Mouse (Mus musculus): Measurements from ENCODE around the gene Knop1. TPM values are rescaled to one million over a fixed set of nuclear protein-coding genes. Genes with fewer than 3 reads are reported as not detected.

The Knop1 gene
- total RNA-seq, 1 experiment from 2014 or later, result 50.3 TPM

GRCm38 (mm10) chr7:118851571-118851970, 4.5 kb downstream of the Knop1 start:
- ATAC-seq (replicated peaks in 1 of 2; ENCODE audit: insufficient read depth in 1 of 2, low FRiP score in 2 of 2, low TSS enrichment in 1 of 2, low read depth in 1 of 2, poor library complexity in 2 of 2, severe bottlenecking in 2 of 2), result no peak

DNA sequence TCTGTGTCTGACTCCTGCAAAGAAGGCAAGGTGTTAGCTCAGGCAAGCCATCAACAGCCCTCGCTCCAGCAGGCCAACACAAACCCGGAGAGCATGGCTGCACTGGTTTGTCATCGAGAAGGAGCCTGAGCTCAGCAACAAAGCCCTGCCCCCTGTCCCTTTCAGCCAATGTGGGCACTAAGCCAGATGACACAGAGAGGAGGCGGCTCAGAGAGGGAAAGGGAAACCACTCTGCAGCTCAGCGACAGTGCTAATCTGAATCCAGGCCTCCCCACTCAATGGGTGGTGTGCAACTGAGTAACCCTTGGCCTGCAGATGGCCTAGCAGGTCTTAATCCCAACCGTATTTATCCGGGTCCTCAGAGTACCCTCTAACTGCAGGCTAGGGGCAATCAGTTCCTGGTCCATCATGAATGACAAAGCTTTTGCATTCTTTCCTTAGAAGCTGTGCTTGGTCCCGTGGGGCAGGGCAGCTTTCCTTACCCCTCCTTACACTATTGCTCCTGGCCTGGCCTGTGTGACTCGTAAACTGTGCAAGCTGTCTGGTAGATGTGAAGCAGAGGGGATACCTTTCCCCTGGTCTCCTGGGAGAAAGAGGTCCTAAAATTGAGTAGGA, 5.3 kb downstream of the Knop1 start:
- no peak for ATAC-seq (replicated peaks in 1 of 2; ENCODE audit: insufficient read depth in 1 of 2, low FRiP score in 2 of 2, low TSS enrichment in 1 of 2, low read depth in 1 of 2, poor library complexity in 2 of 2, severe bottlenecking in 2 of 2)

GRCm38 (mm10) chr7:118849543-118850250, 6.4 kb downstream of the Knop1 start:
- no peak for ATAC-seq (replicated peaks in 1 of 2; ENCODE audit: insufficient read depth in 1 of 2, low FRiP score in 2 of 2, low TSS enrichment in 1 of 2, low read depth in 1 of 2, poor library complexity in 2 of 2, severe bottlenecking in 2 of 2)

DNA sequence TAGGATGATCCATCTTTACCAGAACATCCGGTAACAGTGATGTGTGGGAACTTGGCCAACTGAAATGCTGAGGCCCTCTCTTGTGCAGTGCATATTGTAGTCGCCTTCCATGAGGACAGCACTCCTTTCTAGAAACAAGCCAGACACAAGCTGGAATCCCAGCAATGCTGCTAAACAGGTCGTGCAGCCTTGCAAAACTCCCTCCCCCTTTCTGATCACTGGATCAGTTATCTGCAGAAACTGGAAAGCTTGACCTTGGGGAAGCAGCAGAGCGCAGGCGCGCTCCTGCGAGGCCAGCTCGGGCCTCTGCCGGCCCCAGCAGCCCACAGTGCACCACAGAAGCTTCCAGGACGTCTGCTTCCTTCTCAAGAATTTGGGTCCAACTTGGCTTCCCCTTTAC, 7.3 kb downstream of the Knop1 start:
- ATAC-seq (replicated peaks in 1 of 2; ENCODE audit: insufficient read depth in 1 of 2, low FRiP score in 2 of 2, low TSS enrichment in 1 of 2, low read depth in 1 of 2, poor library complexity in 2 of 2, severe bottlenecking in 2 of 2), result peak; percentile 12 to 50; a peak in 3 of 4 replicates

- no peak for ATAC-seq (replicated peaks in 1 of 2; ENCODE audit: insufficient read depth in 1 of 2, low FRiP score in 2 of 2, low TSS enrichment in 1 of 2, low read depth in 1 of 2, poor library complexity in 2 of 2, severe bottlenecking in 2 of 2)
These were observed 9.7 kb downstream of the Knop1 start for GRCm38 (mm10) chr7:118846329-118846728.

DNA sequence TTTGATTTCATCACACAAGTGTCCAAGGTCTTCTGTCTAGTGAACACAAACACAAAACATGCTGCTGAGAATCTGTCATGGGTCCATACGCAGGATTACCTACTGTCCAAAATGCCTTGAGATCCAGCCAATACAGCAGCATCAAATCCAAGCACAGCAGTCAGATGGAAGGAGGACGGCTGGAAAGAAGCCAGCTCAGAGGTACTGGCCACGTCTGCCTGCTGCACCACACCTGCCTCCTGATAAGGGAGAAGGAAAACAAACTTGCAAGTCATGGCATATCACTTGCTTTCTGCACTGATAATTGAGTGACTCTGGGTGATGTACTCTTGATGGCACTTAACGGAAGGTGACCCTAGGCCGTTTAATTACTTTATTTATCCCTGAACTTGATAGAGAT, 10.9 kb downstream of the Knop1 start:
- ATAC-seq (replicated peaks in 1 of 2; ENCODE audit: insufficient read depth in 1 of 2, low FRiP score in 2 of 2, low TSS enrichment in 1 of 2, low read depth in 1 of 2, poor library complexity in 2 of 2, severe bottlenecking in 2 of 2), result no peak

DNA sequence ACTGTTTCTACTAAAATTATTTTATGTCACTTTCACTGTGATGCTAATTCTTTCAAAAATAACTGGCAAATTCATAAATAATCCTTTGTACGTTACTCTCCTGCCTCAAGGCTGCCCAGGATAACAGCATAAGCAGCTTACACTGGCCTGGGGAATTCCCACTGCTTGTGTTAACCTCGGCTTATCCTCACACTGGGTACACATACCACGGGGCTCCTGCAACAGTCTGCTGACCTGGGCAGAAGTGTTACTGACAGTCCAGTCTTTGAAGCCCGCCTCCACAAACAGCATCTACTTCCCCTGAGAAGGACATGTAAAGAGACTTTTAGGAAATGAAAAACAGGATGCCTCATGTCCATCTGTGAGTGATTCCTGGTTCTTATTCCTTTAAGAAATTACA, 13.1 kb downstream of the Knop1 start:
- ATAC-seq (replicated peaks in 1 of 2; ENCODE audit: insufficient read depth in 1 of 2, low FRiP score in 2 of 2, low TSS enrichment in 1 of 2, low read depth in 1 of 2, poor library complexity in 2 of 2, severe bottlenecking in 2 of 2), result no peak

- ATAC-seq (replicated peaks in 1 of 2; ENCODE audit: insufficient read depth in 1 of 2, low FRiP score in 2 of 2, low TSS enrichment in 1 of 2, low read depth in 1 of 2, poor library complexity in 2 of 2, severe bottlenecking in 2 of 2), result 0 out of 4 replicates have a peak, but pooled peaks have one; percentile 21 to 35
These were observed 14.3 kb downstream of the Knop1 start for GRCm38 (mm10) chr7:118841796-118842195.

DNA sequence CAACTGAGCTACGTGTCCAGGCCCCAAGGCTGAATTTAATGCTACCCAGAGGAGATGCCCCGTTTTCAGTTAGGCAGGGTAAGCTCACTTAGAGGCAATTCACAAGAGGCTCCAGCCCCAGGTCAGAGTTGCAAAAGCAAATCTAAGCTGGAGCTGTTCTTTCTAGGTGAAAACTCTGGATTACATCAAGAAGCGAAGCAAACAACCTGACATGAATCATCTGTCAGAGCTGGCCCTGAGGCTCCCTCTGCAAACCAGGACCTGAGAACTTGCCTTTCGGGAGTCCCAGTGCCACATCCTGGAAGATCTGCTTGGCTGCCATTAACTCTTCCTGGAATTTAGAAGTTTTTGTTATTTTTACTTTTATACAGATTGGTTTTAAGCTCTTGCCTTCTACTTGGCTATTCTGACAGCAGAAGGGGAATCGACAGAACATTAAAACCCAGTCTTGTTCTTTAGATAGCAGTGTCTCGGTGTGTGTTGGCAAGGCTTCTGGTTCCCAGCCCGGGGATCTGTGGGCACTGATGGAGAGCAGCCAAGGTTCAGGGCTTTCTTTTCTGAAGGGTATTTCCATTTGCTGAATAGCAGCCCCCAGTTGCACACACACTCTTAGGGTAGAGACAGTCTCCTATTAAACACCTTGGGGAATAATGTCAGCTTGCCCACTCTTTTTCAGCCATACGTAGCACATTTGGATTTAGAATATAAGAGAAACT, 14.9 kb downstream of the Knop1 start:
- no peak for ATAC-seq (replicated peaks in 1 of 2; ENCODE audit: insufficient read depth in 1 of 2, low FRiP score in 2 of 2, low TSS enrichment in 1 of 2, low read depth in 1 of 2, poor library complexity in 2 of 2, severe bottlenecking in 2 of 2)

DNA sequence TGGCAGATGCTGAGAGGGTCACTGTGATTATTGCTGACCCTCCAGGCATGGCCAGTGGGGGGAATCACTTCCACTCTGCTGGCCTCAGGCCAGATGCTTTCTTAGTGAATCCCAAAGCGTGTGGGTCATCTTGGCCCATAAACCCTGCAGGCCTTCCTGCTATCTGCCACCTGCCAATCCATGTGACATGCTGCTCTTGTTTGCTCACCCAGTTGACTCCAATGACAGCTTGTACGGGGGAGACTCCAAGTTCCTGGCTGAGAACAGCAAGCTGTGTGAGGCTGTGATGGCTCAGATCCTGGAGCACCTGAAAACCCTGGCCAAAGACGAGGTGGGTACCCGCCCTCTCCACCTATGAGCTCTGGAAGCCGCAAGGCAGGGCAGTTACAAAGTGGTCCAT, 18.2 kb downstream of the Knop1 start:
- ATAC-seq (replicated peaks in 1 of 2; ENCODE audit: insufficient read depth in 1 of 2, low FRiP score in 2 of 2, low TSS enrichment in 1 of 2, low read depth in 1 of 2, poor library complexity in 2 of 2, severe bottlenecking in 2 of 2), result no peak

DNA sequence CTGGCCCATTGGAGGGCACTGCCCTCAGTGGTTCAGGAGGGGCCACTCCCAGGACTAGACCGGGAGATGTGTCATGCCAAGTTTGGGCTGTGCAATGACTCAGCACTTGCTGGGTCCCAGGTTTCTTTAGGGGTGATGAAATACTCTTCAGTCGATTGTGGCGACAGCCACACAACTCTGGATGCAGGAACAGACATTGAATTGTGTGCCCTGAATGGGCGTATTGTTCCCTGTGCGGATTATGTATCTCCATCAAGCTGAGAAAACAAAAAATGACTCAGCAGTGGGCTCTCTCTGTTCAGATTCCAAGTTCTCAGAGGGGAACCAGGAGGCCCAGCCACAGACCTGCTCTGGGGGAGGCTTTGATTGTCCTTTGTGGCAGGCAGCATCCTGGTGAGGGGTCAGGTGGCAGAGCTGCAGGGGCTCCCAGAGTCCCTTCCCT, 28.1 kb downstream of the Knop1 start:
- ATAC-seq (replicated peaks in 1 of 2; ENCODE audit: insufficient read depth in 1 of 2, low FRiP score in 2 of 2, low TSS enrichment in 1 of 2, low read depth in 1 of 2, poor library complexity in 2 of 2, severe bottlenecking in 2 of 2), result peak; percentile 40 to 44; a peak in 2 of 4 replicates

GRCm38 (mm10) chr7:118824451-118824850, 31.6 kb downstream of the Knop1 start:
- ATAC-seq (replicated peaks in 1 of 2; ENCODE audit: insufficient read depth in 1 of 2, low FRiP score in 2 of 2, low TSS enrichment in 1 of 2, low read depth in 1 of 2, poor library complexity in 2 of 2, severe bottlenecking in 2 of 2), result no peak

DNA sequence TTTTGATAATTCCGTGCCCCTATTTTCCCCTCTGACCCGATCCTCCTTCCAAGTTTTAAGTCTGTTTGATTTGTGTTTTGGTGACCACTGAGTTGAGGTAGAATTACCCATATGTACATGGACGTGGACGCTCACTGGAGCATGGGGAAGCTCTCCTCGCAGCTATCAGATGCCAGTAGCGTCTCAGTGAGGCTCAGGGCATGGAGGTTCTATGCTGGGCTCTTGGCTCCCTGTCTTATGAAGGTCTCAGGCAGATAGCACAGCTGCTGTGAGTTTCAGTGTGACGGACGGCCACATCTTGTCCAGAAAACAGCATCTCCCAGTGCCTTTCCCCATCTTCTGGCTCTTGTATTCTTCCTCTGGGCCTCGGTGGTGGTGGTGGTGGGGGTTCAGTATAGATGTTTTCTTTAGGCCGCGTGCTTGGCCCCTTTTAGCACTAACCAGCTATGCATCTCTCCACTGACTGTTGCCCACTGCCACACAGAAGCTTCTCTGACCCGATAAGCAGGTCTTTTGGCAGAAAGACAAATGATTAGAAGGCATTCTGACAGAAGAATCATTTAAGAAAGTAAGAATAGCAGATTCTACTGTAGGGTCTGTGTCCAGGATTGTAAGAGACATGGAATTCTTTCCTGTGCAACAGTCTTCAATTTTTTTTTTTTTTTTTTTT, 34.0 kb downstream of the Knop1 start:
- no peak for ATAC-seq (replicated peaks in 1 of 2; ENCODE audit: insufficient read depth in 1 of 2, low FRiP score in 2 of 2, low TSS enrichment in 1 of 2, low read depth in 1 of 2, poor library complexity in 2 of 2, severe bottlenecking in 2 of 2)

GRCm38 (mm10) chr7:118821356-118821755, 34.7 kb downstream of the Knop1 start:
- ATAC-seq (replicated peaks in 1 of 2; ENCODE audit: insufficient read depth in 1 of 2, low FRiP score in 2 of 2, low TSS enrichment in 1 of 2, low read depth in 1 of 2, poor library complexity in 2 of 2, severe bottlenecking in 2 of 2), result no peak

DNA sequence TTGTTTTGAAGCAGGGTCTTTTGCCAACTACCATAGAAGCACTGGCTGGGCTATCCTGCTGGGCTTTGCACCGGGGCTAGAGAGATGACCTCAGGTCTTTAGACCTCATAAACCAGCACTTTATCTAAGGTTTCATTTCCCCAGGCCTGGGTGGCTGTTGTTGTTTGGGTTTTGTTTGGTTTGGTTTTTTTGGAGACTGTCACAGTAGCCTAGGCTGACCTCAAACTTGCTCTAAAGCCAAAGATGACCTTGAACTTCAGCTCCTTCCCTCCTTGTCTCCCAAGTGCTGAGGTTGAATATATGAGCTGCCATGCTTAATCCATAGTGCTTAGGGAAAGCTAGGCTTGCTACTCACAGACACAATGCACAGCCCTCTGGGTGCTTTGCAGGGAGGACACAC, 36.4 kb downstream of the Knop1 start:
- ATAC-seq (replicated peaks in 1 of 2; ENCODE audit: insufficient read depth in 1 of 2, low FRiP score in 2 of 2, low TSS enrichment in 1 of 2, low read depth in 1 of 2, poor library complexity in 2 of 2, severe bottlenecking in 2 of 2), result no peak

DNA sequence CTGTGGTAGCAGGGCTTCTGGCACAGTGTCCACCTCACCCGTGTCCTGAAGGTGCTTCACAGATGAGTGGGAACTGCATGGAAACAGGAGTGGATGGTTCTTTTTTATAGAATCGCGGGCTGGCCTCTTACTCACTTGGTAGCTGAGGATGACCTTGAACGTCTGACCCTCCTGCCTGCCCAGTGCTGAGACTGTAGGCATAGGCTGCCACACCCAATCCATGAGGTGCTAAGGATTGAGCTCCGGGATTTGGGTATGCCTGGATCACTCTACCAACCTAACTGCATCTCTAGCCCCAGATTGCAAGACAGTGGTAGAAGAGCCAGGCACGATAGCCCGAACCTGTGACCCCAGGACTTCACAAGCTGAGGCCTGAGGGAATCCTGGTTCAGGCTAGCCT, 38.3 kb downstream of the Knop1 start:
- no peak for ATAC-seq (replicated peaks in 1 of 2; ENCODE audit: insufficient read depth in 1 of 2, low FRiP score in 2 of 2, low TSS enrichment in 1 of 2, low read depth in 1 of 2, poor library complexity in 2 of 2, severe bottlenecking in 2 of 2)

GRCm38 (mm10) chr7:118816275-118816674, 39.8 kb downstream of the Knop1 start:
- no peak for ATAC-seq (replicated peaks in 1 of 2; ENCODE audit: insufficient read depth in 1 of 2, low FRiP score in 2 of 2, low TSS enrichment in 1 of 2, low read depth in 1 of 2, poor library complexity in 2 of 2, severe bottlenecking in 2 of 2)

- ATAC-seq (replicated peaks in 1 of 2; ENCODE audit: insufficient read depth in 1 of 2, low FRiP score in 2 of 2, low TSS enrichment in 1 of 2, low read depth in 1 of 2, poor library complexity in 2 of 2, severe bottlenecking in 2 of 2), result no peak
These were observed 42.5 kb downstream of the Knop1 start for GRCm38 (mm10) chr7:118813592-118813991.

Data from hematopoietic stem cell, adult 5-6 weeks (primary cell).